Mouse (Mus musculus): ENCODE results near the gene Gabrb3. TPM values are rescaled to one million over a fixed set of nuclear protein-coding genes. Genes with fewer than 3 reads are reported as not detected.

The Gabrb3 gene
- polyA plus RNA-seq, 2 experiments = 1.2 to 1.5 TPM

- H3K4me2 ChIP-seq (replicated peaks; ENCODE audit: low read depth, low read length, severe bottlenecking) = no peak overlapping the region
- no peak for ATAC-seq (ENCODE audit: low FRiP score, low read depth)
- WGBS = 51% methylated on average over 3 of the region's 3 CpGs
Observed at GRCm38 (mm10) chr7:57618697-57619096, 199.2 kb downstream of the Gabrb3 start.

DNA sequence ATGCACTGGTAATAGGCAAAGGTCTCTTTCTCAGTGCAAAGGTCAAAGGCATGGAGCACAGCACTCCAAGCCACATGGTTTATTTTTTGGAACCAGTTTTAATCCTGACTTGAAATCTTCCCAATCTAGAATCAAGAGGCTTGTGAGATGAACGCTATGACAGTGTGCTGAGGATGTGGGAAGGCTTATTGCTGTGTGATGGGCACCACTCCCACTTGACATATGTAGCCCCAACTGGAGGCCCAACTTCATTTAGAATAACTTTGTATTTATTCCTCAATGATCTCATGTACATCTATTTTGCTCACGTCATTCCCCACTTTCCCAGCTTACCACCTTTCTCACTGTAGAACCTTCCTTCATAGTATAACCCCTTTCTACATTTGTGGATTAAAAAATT, 200.5 kb downstream of the Gabrb3 start:
- no peaks in the 10 kb centered on the region for H3K4me1 ChIP-seq (ENCODE audit: control insufficient read depth, insufficient read depth, low read length)
- DNase-seq (ENCODE audit: low spot score) = no peak
- ATAC-seq (ENCODE audit: low FRiP score, low read depth) = no peak
- no peak overlapping the region for H3K4me3 ChIP-seq (replicated peaks; ENCODE audit: low read length)
- H3K27ac ChIP-seq (replicated peaks; ENCODE audit: low read depth, low read length) = no peak overlapping the region
- H3K36me3 ChIP-seq (ENCODE audit: control insufficient read depth, insufficient read depth, low read length) = no peaks in the 10 kb centered on the region
- H3K4me2 ChIP-seq (replicated peaks; ENCODE audit: low read depth, low read length, severe bottlenecking) = no peak overlapping the region
- H3K27me3 ChIP-seq (ENCODE audit: control insufficient read depth, insufficient read depth, low read length) = no peaks in the 10 kb centered on the region
- no peaks in the 10 kb centered on the region for H3K9me3 ChIP-seq (ENCODE audit: control insufficient read depth, low read length)
- H3K9ac ChIP-seq (ENCODE audit: low read depth, low read length, severe bottlenecking) = no peak overlapping the region
- WGBS = 91% methylated on average over 2 of the region's 2 CpGs
- no peak for TF ChIP-seq POLR2A (IDR thresholded peaks at IDR 0.05; ENCODE audit: borderline replicate concordance, extremely low read depth, insufficient read depth, insufficient read length)

More at GRCm38 (mm10) chr7:57618697-57619096, 199.2 kb downstream of the Gabrb3 start:
- no peak overlapping the region for H3K27ac ChIP-seq (replicated peaks; ENCODE audit: low read depth, low read length)
- H3K9me3 ChIP-seq (ENCODE audit: control insufficient read depth, low read length) = no peaks in the 10 kb centered on the region
- H3K4me3 ChIP-seq (replicated peaks; ENCODE audit: low read length) = no peak overlapping the region
- no peaks in the 10 kb centered on the region for H3K27me3 ChIP-seq (ENCODE audit: control insufficient read depth, insufficient read depth, low read length)
- H3K36me3 ChIP-seq (ENCODE audit: control insufficient read depth, insufficient read depth, low read length) = no peaks in the 10 kb centered on the region
- H3K4me1 ChIP-seq (ENCODE audit: control insufficient read depth, insufficient read depth, low read length) = no peaks in the 10 kb centered on the region
- H3K9ac ChIP-seq (ENCODE audit: low read depth, low read length, severe bottlenecking) = no peak overlapping the region
- no peak for TF ChIP-seq POLR2A (IDR thresholded peaks at IDR 0.05; ENCODE audit: borderline replicate concordance, extremely low read depth, insufficient read depth, insufficient read length)
- DNase-seq (ENCODE audit: low spot score) = no peak

GRCm38 (mm10) chr7:57623718-57624117, 204.2 kb downstream of the Gabrb3 start:
- no peaks in the 10 kb centered on the region for H3K4me1 ChIP-seq (ENCODE audit: control insufficient read depth, insufficient read depth, low read length)
- no peak for TF ChIP-seq POLR2A (IDR thresholded peaks at IDR 0.05; ENCODE audit: borderline replicate concordance, extremely low read depth, insufficient read depth, insufficient read length)

DNA sequence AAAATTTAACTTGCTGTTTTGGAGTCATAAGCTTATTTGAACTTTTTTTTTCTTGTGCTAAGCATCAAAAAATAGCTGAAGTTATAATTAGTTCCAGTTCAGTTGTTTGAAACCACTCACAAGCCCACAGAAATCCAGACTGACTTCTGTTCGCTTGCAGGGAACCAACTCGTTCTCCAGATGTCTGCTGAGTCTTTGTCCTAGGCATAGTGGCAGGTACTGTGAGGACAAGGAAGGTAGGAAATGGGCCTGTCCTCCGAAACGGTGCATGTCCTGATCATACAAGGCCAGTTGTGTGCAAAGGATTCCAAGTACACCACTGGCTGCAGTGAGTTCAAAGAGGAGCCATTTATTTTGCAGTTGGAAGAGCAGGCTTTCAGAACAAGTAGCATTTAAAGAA, 215.5 kb downstream of the Gabrb3 start:
- Histone ChIP-seq H3K27me3 (ENCODE audit: control insufficient read depth, insufficient read depth, low read length) (no peaks in the 10 kb centered on the region), H3K9ac (ENCODE audit: low read depth, low read length, severe bottlenecking) (no peak overlapping the region), H3K4me1 (ENCODE audit: control insufficient read depth, insufficient read depth, low read length) (no peaks in the 10 kb centered on the region), H3K4me2 (replicated peaks; ENCODE audit: low read depth, low read length, severe bottlenecking) (no peak overlapping the region), H3K9me3 (ENCODE audit: control insufficient read depth, low read length) (no peaks in the 10 kb centered on the region), H3K27ac (replicated peaks; ENCODE audit: low read depth, low read length) (no peak overlapping the region), H3K4me3 (replicated peaks; ENCODE audit: low read length) (no peak overlapping the region), H3K36me3 (ENCODE audit: control insufficient read depth, insufficient read depth, low read length) (no peaks in the 10 kb centered on the region)
- TF ChIP-seq POLR2A (IDR thresholded peaks at IDR 0.05; ENCODE audit: borderline replicate concordance, extremely low read depth, insufficient read depth, insufficient read length) = no peak
- ATAC-seq (ENCODE audit: low FRiP score, low read depth) = no peak
- no peak for DNase-seq (ENCODE audit: low spot score)
- 63% methylated on average over 4 of the region's 4 CpGs for WGBS

More at GRCm38 (mm10) chr7:57623718-57624117, 204.2 kb downstream of the Gabrb3 start:
- ATAC-seq (ENCODE audit: low FRiP score, low read depth) (no peak), DNase-seq (ENCODE audit: low spot score) (no peak)
- no peak overlapping the region for H3K4me2 ChIP-seq (replicated peaks; ENCODE audit: low read depth, low read length, severe bottlenecking)
- no peak overlapping the region for H3K27ac ChIP-seq (replicated peaks; ENCODE audit: low read depth, low read length)
- H3K27me3 ChIP-seq (ENCODE audit: control insufficient read depth, insufficient read depth, low read length) = no peaks in the 10 kb centered on the region
- H3K4me3 ChIP-seq (replicated peaks; ENCODE audit: low read length) = no peak overlapping the region
- no peaks in the 10 kb centered on the region for H3K36me3 ChIP-seq (ENCODE audit: control insufficient read depth, insufficient read depth, low read length)
- WGBS = 77% methylated on average over 4 of the region's 4 CpGs
- no peak overlapping the region for H3K9ac ChIP-seq (ENCODE audit: low read depth, low read length, severe bottlenecking)
- H3K9me3 ChIP-seq (ENCODE audit: control insufficient read depth, low read length) = no peaks in the 10 kb centered on the region

DNA sequence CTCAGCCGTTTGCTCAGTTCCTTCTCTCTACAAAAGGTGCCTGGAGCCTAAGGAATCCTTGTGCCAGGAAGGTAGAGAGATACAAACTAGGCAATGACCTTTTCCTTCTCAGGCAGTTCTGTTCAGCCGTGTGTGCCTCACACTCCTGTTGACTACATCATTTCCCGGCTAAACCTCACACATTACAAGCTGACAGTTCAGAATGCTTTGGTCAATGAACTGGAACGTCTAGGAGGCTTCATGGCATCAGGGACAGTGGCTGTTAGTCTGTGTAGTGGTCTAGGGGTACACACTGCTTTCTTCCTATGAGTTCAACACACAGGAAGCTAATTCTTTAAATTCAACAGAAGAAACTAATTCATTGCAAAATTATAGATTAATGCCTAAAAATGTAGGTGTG, 216.2 kb downstream of the Gabrb3 start:
- ATAC-seq (ENCODE audit: low FRiP score, low read depth) (no peak), DNase-seq (ENCODE audit: low spot score) (no peak)
- H3K4me1 ChIP-seq (ENCODE audit: control insufficient read depth, insufficient read depth, low read length) = no peaks in the 10 kb centered on the region
- H3K4me2 ChIP-seq (replicated peaks; ENCODE audit: low read depth, low read length, severe bottlenecking) = no peak overlapping the region
- no peaks in the 10 kb centered on the region for H3K9me3 ChIP-seq (ENCODE audit: control insufficient read depth, low read length)
- no peak overlapping the region for H3K4me3 ChIP-seq (replicated peaks; ENCODE audit: low read length)
- H3K27ac ChIP-seq (replicated peaks; ENCODE audit: low read depth, low read length) = no peak overlapping the region
- WGBS = 71% methylated on average over 4 of the region's 4 CpGs
- no peak for TF ChIP-seq POLR2A (IDR thresholded peaks at IDR 0.05; ENCODE audit: borderline replicate concordance, extremely low read depth, insufficient read depth, insufficient read length)
- no peaks in the 10 kb centered on the region for H3K36me3 ChIP-seq (ENCODE audit: control insufficient read depth, insufficient read depth, low read length)
- H3K9ac ChIP-seq (ENCODE audit: low read depth, low read length, severe bottlenecking) = no peak overlapping the region
- no peaks in the 10 kb centered on the region for H3K27me3 ChIP-seq (ENCODE audit: control insufficient read depth, insufficient read depth, low read length)

- WGBS = 50% methylated on average over 1 of the region's 1 CpGs
- Histone ChIP-seq H3K27me3 (ENCODE audit: control insufficient read depth, insufficient read depth, low read length) (no peaks in the 10 kb centered on the region), H3K27ac (replicated peaks; ENCODE audit: low read depth, low read length) (no peak overlapping the region), H3K36me3 (ENCODE audit: control insufficient read depth, insufficient read depth, low read length) (no peaks in the 10 kb centered on the region), H3K4me3 (replicated peaks; ENCODE audit: low read length) (no peak overlapping the region), H3K9me3 (ENCODE audit: control insufficient read depth, low read length) (no peaks in the 10 kb centered on the region), H3K4me2 (replicated peaks; ENCODE audit: low read depth, low read length, severe bottlenecking) (no peak overlapping the region), H3K4me1 (ENCODE audit: control insufficient read depth, insufficient read depth, low read length) (no peaks in the 10 kb centered on the region), H3K9ac (ENCODE audit: low read depth, low read length, severe bottlenecking) (no peak overlapping the region)
- DNase-seq (ENCODE audit: low spot score) (no peak), ATAC-seq (ENCODE audit: low FRiP score, low read depth) (no peak)
- TF ChIP-seq POLR2A (IDR thresholded peaks at IDR 0.05; ENCODE audit: borderline replicate concordance, extremely low read depth, insufficient read depth, insufficient read length) = no peak
Observed at GRCm38 (mm10) chr7:57640796-57641195, 221.3 kb downstream of the Gabrb3 start.
